Mouse (Mus musculus) MN1 (cell line): Measurements from ENCODE around the gene Rsph1.

Experiments
- DNase-seq: peaks from one replicate; pipeline ENCODE4 v3.0.0-alpha.2; 2016; ENCODE audit warnings: low spot score

Gene Rsph1

DNA sequence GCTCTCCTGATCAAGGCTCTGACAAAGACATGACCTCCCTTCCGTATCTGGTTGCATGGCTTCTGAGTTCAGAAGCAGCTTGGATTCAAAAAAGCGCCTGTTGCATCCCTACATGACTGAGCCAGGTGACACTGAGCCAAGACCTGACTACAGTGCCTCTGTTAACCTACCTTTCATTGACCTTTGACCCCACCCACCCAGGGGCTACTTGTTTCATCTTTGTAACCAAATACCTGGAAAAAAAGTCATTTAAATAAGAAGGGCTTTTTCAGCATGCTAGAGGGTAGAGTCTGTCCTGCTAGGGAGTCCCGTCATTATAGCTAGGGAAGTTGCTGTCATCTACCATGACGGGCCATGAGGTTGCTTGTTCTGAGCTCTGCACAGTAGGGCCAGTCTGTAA lies 26.2 kb upstream of the Rsph1 start:
- no peak for DNase-seq

DNA sequence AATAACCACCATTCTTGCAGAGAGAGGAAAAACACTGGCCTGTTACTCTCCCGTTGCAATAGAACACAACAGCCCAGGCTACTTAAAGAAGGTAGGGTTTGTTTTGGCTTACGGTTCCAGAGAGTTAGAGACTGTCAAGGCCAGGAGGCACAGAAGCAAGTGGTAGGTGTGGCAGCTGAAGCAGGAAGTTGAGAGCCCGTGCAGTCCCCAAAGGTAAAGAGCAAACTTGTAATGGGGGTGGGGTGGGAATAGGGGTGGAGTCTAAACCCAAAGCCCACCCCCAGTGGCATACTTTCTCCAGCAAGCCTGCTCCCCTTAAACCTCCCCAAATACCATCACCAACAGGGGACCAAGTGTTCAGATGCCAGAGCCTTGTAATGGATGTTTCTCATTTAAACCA lies 23.6 kb upstream of the Rsph1 start:
- no peak for DNase-seq

DNA sequence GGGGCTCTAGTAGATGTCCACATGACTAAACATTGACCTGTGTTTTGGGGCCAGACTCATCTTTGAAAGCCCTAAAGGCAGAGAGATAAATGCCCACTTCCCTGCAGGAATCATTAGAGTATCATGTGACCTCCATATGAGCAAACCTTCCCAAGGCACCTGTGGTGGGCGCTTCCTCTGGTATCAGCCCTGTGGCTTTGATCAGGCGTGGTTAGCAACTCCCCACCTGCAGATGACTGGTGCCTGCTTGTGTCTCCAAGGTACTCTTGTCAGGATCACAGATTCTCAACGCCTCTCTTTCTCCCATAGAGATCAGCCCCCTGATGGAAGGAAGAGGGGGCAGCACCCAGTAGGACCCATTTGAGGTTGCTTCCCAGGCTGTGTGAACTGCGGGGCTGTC lies 22.8 kb upstream of the Rsph1 start:
- DNase-seq = no peak

DNA sequence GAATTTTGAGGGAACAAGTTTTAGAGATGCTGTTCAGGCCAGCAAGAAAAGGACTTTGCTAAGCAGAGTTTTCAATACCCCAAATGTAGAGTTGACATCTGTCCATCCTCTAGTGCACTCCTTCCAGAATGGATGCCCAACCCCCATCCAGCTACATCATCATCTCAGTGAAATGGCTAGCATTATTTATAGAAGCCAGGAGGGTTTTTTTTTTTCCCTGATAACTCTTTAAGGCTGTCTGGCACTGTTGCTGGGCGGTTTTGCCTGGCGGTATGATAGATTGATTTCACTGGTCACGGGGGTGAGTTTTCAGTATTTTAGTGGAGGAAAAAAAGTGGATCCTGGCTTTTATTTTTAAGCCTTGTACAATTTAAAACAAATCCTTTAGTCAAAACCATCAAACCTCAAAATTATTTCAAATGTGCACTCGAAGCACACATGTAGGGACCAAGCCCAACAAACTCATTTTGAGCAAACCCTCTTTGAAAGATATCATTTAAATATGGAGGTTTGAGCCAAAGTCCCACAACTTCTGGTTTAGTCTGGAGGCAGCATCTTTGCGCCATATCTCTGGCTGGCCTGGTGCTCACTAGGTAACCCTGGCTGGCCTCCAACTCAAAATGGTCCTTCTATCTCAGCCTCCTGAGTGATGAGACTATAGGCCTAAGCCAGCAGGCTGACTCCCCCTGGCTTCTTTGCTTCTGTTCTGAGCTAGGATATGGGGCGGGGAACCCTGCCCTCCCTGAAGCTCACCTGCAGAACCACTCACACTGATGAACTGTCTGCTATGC lies 21.4 kb upstream of the Rsph1 start:
- DNase-seq = no peak

DNA sequence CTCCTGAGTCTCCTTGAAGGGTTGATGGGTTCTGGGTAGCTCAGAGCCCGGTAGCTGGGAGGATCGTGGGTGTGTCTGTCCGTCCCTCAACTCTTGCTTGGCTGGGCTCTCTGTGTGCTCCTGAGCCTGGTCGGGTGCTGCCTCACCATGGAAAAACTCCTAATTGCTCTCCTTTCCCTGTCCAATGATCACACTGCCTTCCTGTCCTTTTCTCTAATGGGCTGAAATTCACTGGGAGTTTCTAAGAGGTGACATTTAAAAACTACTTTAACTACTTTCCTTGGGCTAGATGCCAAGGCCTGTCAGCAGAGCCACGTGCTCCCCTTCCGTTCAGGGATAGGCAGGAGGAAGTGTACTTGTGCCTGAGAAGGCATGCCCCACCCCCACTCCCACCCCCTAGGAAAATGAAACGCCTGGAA lies 20.3 kb upstream of the Rsph1 start:
- peak; percentile 31 for DNase-seq

DNA sequence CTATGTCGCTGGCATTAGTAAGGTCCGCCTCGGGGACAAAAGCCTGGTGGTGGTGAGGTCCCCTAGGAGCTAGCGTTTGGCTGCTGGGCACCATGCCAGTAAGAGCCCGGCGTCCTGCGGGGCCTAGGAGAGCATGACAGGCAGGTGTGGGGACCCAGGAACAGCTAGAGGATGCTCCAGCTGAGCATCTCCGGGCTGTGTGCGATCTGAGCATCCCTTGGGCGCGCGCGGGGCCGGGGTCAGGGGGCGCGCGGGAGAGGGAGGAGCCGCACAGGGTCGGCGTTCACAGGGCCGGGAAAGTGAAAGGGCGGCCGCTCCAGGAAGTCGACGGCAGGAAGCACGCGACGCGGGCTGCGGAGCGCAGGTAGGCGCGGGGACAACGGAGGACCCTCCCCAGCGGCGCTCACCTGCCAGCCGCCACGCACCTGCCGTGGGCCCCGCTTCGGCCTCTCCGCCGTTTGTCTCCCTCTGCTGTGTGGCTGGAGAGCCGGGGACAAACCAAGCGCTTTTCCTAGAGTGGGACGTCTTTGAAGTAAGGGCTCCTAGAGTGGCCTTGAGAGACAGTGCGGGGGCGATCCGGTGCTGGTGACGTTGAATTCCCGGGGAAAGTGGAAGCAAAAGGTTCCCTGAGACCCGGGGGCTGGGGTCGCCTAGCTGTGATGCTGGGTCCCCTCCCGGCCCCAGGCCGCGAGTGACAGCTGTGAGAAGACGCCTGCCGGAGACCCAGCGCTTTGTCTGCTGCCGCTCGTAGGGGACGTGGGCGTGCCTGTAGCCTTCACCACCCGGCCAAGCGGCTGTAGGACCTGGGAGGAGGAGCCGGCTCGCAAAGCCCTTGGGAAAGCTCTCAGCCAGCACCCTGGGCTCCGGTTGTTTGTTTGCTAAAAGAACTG lies 19.0 kb upstream of the Rsph1 start:
- peak; percentile 79 for DNase-seq

DNA sequence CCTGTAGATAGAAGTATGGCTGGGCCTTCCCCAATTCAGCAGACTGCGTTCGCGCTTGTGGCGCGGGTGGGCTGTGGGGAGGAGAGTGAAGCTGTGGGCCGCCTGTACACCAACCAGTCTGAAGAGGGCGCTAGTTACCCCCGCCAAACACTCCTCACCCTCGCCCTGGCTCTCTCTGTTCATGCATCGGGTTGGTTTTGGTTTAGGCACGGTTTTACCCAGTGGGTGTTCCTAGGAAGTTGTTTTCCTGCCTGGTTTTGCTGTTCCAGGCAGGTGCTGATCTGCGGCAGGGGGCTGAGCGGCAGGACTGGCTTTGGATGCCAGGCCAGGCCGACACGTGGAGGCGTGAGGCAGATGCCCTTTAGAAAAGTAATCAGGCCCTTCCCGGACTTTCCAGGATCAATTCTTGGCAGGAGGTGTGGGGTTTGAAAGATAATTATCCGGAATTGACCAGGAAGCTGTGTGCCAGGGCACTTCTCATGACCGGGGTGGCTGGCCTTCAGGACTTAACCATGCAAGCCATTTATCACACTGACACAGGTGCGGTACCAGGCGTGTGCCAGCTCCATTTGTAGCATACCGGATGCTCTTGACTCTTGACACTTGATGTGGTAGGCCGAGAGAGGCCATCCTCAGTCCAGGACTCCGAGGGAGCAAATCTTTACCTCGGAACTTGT lies 18.2 kb upstream of the Rsph1 start:
- peak; percentile 68 for DNase-seq

DNA sequence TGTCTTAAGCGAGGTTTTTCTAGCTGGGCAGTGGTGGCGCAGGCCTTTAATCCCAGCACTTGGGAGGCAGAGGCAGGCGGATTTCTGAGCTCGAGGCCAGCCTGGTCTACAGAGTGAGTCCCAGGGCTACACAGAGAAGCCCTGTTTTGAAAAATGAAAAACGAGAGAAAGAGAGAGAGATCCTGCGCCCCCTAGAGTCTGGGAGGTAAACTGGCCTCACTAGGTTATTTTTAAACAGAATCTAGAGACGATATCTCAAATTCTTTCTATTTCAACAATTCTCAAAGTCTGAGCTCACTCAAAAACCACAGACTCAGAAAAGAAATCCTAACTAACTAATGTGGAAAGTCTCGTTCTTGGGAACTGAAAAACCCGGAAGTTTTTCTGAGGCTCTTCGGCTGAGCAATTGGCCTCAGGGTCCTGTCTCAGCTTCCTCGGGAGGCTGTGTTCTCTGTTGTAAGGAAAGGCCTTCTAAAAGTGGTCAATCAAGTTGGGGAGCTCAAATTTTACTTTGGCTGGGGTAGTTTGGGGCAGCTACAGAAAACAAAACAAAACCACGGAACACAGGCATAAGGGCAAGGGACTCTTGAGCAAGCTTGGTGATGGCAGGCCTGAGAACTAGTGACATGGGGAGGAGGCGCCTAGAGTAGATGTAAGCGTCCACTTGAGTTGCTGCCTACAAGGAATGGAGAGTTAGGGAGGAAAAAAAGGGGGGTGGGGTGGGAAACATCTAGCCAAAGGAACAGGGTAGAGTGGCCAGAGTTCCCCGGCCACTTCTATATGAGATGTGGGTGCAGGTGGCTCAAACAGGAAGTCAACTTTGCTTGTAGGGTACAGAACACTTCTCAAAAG lies 17.4 kb upstream of the Rsph1 start:
- DNase-seq = no peak

DNA sequence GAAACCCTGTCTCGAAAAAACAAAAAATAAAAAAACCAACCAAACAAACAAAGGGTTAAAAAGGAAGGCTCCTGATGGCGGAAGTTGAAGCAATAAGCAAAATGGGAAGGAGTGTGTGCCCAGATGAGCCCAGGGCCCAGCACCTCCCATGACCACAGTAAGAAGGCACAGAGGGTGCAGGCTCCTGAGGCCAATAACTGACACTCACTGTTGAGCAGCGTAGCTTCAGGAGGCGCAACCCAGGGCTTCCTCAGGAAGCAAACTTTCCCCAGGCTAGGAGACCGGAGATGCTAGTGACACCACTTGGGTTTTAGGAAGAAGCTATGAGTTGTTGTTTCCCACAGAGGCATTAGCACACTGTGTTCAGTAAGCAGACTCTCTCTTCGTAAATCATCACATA lies 13.7 kb upstream of the Rsph1 start:
- DNase-seq = no peak

DNA sequence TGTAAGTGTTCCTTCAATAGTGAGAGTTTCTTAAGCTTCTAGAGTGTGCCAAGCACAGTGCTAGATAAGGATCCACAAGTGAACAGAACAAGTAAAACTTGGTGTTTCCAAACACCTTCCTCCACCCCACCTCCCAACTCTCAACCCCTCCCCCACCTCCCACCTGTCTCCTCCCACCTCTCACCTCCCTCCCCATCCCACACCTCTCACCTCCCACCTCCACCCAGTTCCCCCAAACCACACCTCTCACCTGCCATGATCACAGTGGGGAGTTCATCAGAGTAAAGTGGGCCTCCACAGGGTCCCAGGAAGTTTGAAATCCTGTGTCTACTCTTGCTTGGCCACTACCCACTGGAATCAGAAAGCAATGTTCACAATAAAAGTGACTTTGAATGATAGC lies 13.1 kb upstream of the Rsph1 start:
- no peak for DNase-seq

DNA sequence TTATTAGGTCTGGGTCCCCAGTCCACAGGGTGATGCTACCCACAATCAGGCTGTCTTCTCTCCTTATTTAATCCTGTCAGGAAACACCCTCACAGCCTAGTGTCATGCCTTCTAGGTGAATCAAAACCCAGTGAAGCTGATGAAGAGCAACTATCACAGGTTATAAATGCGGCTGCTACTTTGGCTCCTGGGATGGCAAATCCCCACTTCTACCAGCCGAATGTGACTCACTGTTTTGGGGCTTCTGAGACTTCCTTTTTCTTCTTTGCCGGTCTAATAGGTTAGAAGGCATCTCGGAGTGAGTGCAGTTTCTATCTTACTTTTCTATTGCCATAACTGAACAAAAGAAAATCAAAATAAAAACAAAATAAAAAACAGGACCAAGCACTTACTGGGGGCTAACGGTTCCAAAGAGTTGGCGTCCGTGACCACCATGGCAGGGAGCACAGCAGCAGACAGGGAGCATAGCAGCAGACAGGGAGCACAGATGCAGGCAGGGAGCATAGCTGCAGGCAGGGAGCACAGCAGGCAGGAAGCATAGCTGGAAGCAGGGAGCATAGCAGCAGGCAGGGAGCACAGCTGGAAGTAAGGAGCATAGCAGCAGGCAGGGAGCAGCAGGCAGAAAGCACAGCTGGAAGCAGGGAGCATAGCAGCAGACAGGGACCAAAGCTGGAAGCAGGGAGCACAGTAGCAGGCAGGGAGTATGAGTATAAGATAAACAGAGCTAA lies 12.0 kb upstream of the Rsph1 start:
- DNase-seq = no peak

DNA sequence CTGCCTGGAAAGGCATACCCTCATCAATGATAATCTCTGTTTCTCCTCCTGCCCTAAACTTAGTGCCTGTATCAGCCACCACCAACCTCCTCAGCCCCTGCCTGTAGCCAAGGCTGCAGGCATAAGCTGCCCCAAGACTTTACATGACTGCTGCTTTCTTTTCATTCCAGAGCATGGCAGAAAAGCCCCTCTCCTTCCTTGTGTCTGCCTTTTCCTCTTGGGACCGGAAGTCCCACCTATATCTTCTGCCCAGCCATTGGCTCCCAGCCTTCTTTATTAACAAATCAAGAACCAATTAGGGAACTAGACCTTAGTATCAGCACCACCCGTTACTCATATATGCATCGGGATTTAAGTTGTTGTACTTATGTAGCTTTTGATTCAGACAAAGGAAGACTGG lies 10.0 kb upstream of the Rsph1 start:
- no peak for DNase-seq

DNA sequence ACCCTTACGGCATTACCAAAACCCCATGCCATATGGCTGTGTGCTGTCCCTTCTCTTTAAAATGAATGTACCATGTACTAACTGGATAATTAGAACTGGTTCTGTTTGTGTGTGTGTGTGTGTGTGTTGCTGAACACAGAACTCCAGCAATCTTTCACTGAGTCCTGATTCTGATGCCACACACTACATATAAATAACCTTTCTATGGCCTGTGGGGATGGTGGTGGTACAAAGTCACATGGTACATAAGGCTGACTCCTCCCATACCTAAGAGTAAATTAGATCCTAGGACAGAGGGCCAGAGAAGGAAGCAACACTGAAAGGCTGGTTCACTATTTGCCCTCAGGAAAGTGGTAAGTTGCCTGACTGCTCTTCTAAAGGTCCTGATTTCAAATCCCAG lies 9.3 kb upstream of the Rsph1 start, which contains the start of gene Slc37a1:
Gene Slc37a1, plus strand, starts transcription at position 301 of the 400 bp plus-strand sequence.
- no peak for DNase-seq

DNA sequence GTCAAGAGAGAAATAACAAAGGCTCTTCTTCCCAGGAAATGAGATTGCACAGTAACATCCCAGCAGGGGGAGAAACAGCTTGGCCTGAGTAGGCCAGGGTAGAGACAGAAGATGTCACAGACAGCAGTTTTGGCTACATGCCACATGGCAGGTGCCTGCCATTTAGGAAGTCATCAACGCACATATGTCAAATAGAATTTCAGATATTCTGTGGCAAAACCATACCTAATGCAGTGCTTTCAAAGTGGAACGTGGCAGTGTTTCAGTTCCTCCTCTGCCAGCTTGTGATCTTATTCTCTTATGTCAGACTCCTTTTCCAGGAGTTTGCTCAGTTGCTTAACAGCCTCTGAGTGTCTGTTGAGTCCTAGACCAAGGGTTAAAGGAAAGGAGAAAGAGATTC lies 8.7 kb upstream of the Rsph1 start:
- no peak for DNase-seq

DNA sequence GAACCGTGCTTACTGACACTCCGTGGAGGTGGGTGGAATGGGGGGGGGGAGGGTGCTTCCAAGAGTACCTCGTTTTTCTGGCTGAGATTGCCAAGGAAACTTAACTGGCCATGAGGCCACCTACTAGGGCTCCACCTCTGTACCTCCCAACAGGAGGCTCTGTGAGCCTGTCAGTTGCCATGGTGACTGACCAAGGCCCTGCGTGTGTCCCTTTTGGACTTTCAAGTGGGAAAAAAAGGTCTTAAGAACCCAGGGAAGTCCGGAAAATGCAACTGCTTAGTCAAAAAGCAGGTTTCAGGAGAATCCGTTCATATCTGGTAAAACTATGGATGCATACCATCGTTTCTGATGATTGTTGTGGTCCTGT lies 5.5 kb upstream of the Rsph1 start:
- DNase-seq = no peak

DNA sequence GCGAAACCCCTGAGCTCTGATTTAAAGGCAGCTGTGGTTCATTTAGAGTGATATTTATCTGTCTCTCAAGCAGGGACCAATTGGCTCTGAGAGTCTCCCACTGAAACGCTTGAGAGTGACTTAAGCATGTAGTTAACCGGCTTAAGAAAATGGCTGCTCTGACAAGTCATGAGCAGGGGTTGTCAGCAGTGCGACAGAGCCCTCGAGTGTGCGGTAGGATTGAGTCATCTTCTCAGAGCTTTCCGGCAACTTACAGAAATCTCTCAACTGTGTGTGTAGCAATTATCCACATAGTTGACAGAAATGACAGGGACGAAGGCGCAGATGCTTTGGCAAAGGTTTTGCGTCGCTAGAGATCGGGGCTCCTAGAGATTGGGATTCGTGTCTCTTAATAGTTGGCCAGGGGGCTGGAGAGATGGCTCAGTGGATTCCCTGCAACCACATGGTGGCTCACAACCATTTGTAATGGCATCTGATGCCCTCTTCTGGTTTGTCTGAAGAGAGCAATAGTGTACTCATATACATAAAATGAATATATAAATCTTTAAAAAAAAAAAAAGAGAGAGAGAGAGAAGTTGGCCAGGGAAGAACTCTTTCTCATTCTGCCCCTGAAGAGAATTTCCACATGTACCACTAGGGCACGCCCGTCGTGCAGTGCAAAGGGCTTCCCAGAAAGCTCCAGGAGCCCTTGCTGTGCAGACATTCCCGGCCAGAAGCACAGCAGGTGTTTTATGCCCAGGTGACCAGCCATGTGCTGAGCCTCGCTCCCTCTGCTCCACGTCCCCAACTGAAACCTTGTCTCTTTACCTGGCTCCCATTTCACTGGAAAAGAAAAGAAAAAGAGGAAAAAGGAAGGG lies 4.9 kb upstream of the Rsph1 start:
- DNase-seq = no peak

DNA sequence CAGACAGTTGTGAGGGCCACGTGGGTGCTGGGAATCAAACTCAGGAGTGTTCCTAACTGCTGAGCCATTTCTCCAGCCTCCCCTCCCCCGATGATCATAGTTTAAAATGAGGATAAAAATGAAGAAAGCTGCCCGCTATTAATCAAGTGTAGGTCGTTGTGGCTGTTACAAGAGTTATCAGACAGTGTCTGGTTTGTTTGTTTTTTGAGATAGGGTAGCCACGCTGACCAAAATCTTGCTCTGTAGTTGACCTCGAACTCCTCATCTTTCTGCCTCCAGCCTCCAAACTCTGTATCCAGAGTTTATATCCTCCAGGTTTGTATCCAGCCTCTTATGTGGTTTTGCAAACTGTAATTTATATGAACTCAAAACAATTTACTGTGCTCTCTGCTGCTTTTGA lies 3.1 kb upstream of the Rsph1 start:
- DNase-seq = no peak

DNA sequence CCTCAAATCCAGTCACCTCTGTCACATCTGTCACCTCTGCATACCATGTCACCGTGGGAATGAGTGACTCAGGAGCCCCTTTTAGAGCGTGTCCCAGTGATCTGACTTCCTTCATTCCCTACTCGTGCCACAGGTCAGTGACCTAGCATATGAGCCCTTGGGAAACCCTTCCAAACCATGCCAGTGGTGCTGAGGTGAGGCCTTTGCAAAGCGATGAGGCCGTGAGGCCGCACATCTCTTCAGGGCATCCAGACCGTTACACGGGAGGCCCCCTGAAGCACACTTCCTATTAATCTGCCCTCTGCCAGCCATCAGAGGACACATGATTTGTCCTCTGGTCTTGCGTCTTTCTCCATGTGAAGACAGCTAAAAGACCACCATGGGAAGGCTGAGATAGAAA lies 2.4 kb upstream of the Rsph1 start:
- no peak for DNase-seq

DNA sequence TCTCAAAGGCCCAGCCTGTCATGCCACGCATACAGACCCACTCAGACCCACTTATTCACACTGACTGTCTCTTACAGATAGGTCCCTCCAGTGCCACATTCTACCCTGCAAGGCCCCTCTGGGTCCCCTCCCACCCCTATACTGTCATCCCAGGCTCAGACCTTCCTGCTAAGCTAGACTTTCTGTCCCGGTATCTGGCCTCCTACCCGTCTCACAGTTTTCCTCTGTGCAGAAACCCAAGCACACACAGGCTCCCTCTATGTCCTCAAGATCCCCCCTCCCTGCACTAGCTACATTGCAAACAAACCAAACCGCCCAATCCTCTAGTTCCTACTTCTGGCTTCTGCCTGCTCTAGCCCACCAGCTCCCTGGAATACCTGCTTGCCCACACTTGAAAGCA lies 748 bp upstream of the Rsph1 start:
- DNase-seq = no peak

DNA sequence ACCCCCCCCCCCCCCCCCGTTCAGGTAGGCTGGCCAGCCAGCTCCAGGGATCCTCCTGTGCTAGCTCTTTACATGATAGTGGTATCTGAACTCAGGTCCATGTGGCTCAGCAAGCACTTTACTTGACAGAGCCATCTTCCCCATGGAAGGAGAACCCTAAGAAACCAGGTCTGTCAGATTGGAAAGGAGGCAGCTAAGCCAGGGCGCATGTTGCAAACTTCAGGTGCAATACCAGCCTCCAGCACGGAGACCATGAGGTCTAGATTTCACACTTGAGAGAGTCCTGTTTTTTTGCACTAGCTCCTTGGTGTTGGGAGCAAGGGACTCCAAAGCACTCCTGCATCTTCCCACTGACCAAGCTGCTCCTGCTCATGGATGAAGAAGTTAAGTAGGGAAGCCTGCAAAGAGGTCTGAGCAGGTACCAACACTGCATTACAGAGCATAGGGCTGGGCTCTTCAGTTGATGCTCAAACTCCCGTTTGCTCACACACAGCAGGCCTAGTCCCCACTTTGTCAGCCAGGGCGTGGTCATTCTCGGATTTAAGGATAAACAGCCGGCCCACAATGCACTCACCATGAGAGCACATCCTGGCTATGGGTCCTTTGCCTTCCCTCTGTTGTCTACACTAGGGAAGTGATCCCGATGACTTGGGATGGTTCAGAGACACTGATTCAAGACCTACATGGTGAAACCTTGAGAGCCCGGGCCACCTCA lies 819 bp downstream of the Rsph1 start:
- DNase-seq = peak; percentile 35
